Mouse (Mus musculus) T-helper 2 cell (primary cell): Measurements from ENCODE around the gene 2310034C09Rik.
"Not testable (repeated sequence)": the region's sequence is repeated elsewhere in the genome, so short reads cannot be mapped to it uniquely, and the experiment has no call there.

Source experiments
- in situ Hi-C: fragments of 300-600 bp; cut with MboI, MseI; formaldehyde crosslinking; loops from one replicate; pipeline ENCODE4 v1.15.1; 2025; ENCODE audit warnings: high pct_unique_total_duplicates

The 2310034C09Rik gene

GRCm38 (mm10) chr16:88758547-88758946 is at the start of gene 2310034C09Rik:
2310034C09Rik (plus strand) TSS chr16:88758847.
- in situ Hi-C loops: not testable (repeated sequence)

- in situ Hi-C loops: no loop called here
These were observed 47.9 kb upstream of the 2310034C09Rik start for GRCm38 (mm10) chr16:88710757-88711156.

- in situ Hi-C loops: no loop called here
These were observed 47.4 kb upstream of the 2310034C09Rik start for GRCm38 (mm10) chr16:88711245-88711644.

- in situ Hi-C loops: no loop called here
These were observed 42.1 kb upstream of the 2310034C09Rik start for GRCm38 (mm10) chr16:88716549-88716948.

GRCm38 (mm10) chr16:88720031-88720430 is 38.6 kb upstream of the 2310034C09Rik start:
- in situ Hi-C loops: no loop called here

- in situ Hi-C loops: no loop called here
These were observed 29.8 kb upstream of the 2310034C09Rik start, which contains the start of gene Krtap13-1 for GRCm38 (mm10) chr16:88728812-88729275. Krtap13-1 (plus strand) TSS chr16:88728862.

- in situ Hi-C loops: no loop called here
These were observed 23.3 kb upstream of the 2310034C09Rik start for GRCm38 (mm10) chr16:88735391-88735790.

GRCm38 (mm10) chr16:88744750-88745340 is 13.8 kb upstream of the 2310034C09Rik start:
- in situ Hi-C loops: no loop called here

- in situ Hi-C loops: no loop called here
These were observed 10.7 kb upstream of the 2310034C09Rik start for GRCm38 (mm10) chr16:88747943-88748342.

GRCm38 (mm10) chr16:88751535-88751934 is 7.1 kb upstream of the 2310034C09Rik start, which contains the start of gene Krtap13:
Krtap13 (minus strand) TSS chr16:88751635.
- in situ Hi-C loops: not testable (repeated sequence)

GRCm38 (mm10) chr16:88774106-88774505 is 15.5 kb downstream of the 2310034C09Rik start, which contains the start of gene 2310057N15Rik:
2310057N15Rik (minus strand) TSS chr16:88774206.
- in situ Hi-C loops: no loop called here

GRCm38 (mm10) chr16:88777596-88777995 is 18.9 kb downstream of the 2310034C09Rik start, which contains the start of gene Gm5965:
Gm5965 (plus strand) TSS chr16:88777896.
- in situ Hi-C loops: no loop called here

- in situ Hi-C loops: no loop called here
These were observed 28.1 kb downstream of the 2310034C09Rik start for GRCm38 (mm10) chr16:88786786-88787185.
